Mouse (Mus musculus) lung, embryonic 14.5 days (tissue): ENCODE data around the gene Ttll9. TPM values are rescaled to one million over a fixed set of nuclear protein-coding genes. Genes with fewer than 3 reads are reported as not detected.

Experiments used
- ATAC-seq: fragments of 200-750 bp; cut with Nextera tagmentation; 2 replicates; pipeline ENCODE4 v1.8.0; 2017; ENCODE audit warnings: mild to moderate bottlenecking, moderate TSS enrichment, moderate library complexity; ENCODE audit not compliant: insufficient read depth
- DNase-seq: peaks from one replicate; pipeline ENCODE4 v3.0.0-alpha.2; 2015
- H3K27ac ChIP-seq: fragments of 300-500 bp; sonication (generic); 2 replicates; pipeline ENCODE4 v1.5.1; 2014; ENCODE audit warnings: low read depth, mild to moderate bottlenecking, moderate library complexity
- H3K27me3 ChIP-seq: fragments of 300-500 bp; sonication (generic); 2 replicates; pipeline ENCODE4 v1.6.1; 2014; ENCODE audit warnings: low read length, control low read depth; ENCODE audit not compliant: insufficient read depth
- H3K36me3 ChIP-seq: fragments of 300-500 bp; sonication (generic); 2 replicates; pipeline ENCODE4 v1.6.1; 2014; ENCODE audit warnings: control low read depth; ENCODE audit not compliant: insufficient read depth
- H3K4me1 ChIP-seq: fragments of 300-500 bp; sonication (generic); 2 replicates; pipeline ENCODE4 v1.6.1; 2014; ENCODE audit warnings: antibody characterized with exemption, control low read depth; ENCODE audit not compliant: insufficient read depth
- H3K4me2 ChIP-seq: fragments of 300-500 bp; sonication (generic); 2 replicates; pipeline ENCODE4 v1.6.1; 2014; ENCODE audit warnings: mild to moderate bottlenecking
- H3K4me3 ChIP-seq: fragments of 300-500 bp; sonication (generic); 2 replicates; pipeline ENCODE4 v1.5.1; 2014; ENCODE audit warnings: low read depth, low read length
- H3K9ac ChIP-seq: fragments of 300-500 bp; sonication (generic); 2 replicates; pipeline ENCODE4 v1.6.1; 2014
- H3K9me3 ChIP-seq: fragments of 300-500 bp; sonication (generic); 2 replicates; pipeline ENCODE4 v1.6.1; 2016; ENCODE audit warnings: low read depth, low read length, control low read depth
- CTCF ChIP-seq: IDR thresholded peaks from 2 replicates; pipeline ENCODE4 v1.5.1; 2016; ENCODE audit warnings: antibody characterized with exemption, low read depth
- WGBS: fragments of 180-500 bp; shearing (Covaris S2); extraction: QIAGEN DNeasy Blood & Tissue Kit; methylation state at CpG from one replicate; pipeline ENCODE4 v1.1.7; 2014; 5-methylcytosine and 5-hydroxymethylcytosine counted together
- polyA plus RNA-seq: library from polyadenylated mRNA; unstranded; fragments of >200 nt; fragmentation: Nextera tagmentation; extraction: Ambion mirVana; gene quantifications from 2 replicates; pipeline ENCODE4 v1.2.1, GENCODE M21; 2014

Gene Ttll9
- polyA plus RNA-seq, 1 experiment from 2014 or later = 0.59 TPM

- Histone ChIP-seq H3K27ac (no peak overlapping the region), H3K4me2 (no peak overlapping the region), H3K4me3 (no peak overlapping the region), H3K36me3 (no peaks in the 10 kb centered on the region), H3K4me1 (no peaks in the 10 kb centered on the region), H3K9me3 (no peaks in the 10 kb centered on the region), H3K27me3 (peaks cover 31% of the 10 kb centered on the region), H3K9ac (no peak overlapping the region)
- DNase-seq (no peak), ATAC-seq (no peak)
- WGBS = 70% methylated on average over 9 of the region's 9 CpGs
- TF ChIP-seq CTCF = no peak
Measured at GRCm38 (mm10) chr2:153051537-153051936, 89.3 kb downstream of the Ttll9 start.

GRCm38 (mm10) chr2:153052700-153053351 is 90.5 kb downstream of the Ttll9 start:
- H3K27me3 ChIP-seq = peaks cover 31% of the 10 kb centered on the region
- H3K4me3 ChIP-seq = no peak overlapping the region
- DNase-seq (peak; percentile 34), ATAC-seq (no peak)
- H3K36me3 ChIP-seq = no peaks in the 10 kb centered on the region
- no peak overlapping the region for H3K9ac ChIP-seq
- H3K4me2 ChIP-seq = no peak overlapping the region
- no peak overlapping the region for H3K27ac ChIP-seq
- WGBS = 11% methylated on average over 30 of the region's 30 CpGs
- H3K9me3 ChIP-seq = no peaks in the 10 kb centered on the region
- H3K4me1 ChIP-seq = no peaks in the 10 kb centered on the region
- TF ChIP-seq CTCF = no peak; the same call in 1 of the 2 replicates

DNA sequence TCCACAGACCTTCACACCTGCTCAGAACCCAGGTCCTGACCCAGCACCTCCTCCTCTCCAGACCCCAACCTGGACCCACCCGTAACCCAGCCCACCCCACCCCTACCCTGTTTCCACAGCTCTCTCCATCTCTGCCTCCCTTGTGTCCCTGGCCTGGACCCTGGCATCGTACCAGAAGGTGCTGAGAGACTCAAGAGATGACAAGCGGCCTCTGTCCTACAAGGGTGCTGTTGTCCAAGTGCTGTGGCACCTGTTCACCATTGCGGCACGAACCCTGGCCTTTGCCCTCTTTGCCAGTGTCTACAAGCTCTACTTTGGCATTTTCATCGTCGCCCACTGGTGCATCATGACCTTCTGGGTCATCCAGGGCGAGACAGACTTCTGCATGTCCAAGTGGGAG is 91.6 kb downstream of the Ttll9 start:
- 83% methylated on average over 8 of the region's 8 CpGs for WGBS
- no peak overlapping the region for H3K4me2 ChIP-seq
- DNase-seq (no peak), ATAC-seq (no peak)
- TF ChIP-seq CTCF = no peak
- H3K27ac ChIP-seq = no peak overlapping the region
- H3K36me3 ChIP-seq = no peaks in the 10 kb centered on the region
- H3K27me3 ChIP-seq = peaks cover 31% of the 10 kb centered on the region
- no peak overlapping the region for H3K9ac ChIP-seq
- H3K4me3 ChIP-seq = no peak overlapping the region
- no peaks in the 10 kb centered on the region for H3K9me3 ChIP-seq
- H3K4me1 ChIP-seq = no peaks in the 10 kb centered on the region

DNA sequence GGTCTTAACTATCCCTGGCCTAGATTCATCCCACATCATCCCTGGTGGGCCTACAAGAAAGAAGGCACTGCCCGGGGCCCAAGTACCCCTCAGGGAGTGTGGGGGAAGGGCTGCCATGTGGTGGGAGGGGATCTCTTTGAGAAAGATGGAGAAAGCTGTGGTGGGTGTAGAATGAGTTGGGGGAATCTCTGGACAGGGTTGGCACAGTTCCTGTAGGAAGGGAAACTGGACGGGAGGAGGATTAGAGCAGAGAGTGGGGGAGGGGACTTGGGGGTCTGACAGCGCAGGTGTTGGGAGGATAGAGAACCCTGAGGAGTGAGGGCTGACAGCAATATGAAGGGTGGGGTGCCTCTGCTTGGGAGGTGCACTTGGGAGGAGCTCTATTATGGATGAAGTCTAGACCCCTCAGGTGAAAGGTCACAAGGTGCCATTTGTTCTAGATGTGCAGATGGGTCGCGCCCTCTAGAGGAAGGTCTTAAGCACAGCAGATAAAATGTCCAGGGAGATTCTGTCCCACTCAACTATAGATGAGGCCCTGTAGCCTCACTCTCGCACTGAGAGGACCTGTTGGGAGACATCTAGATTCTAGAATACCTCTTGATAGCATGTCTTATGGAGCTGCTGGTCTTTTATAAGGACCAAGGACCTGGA is 93.1 kb downstream of the Ttll9 start:
- H3K36me3 ChIP-seq = no peaks in the 10 kb centered on the region
- H3K9me3 ChIP-seq = no peaks in the 10 kb centered on the region
- no peak overlapping the region for H3K9ac ChIP-seq
- DNase-seq = no peak
- H3K4me2 ChIP-seq = no peak overlapping the region
- 48% methylated on average over 6 of the region's 6 CpGs for WGBS
- H3K4me3 ChIP-seq = no peak overlapping the region
- TF ChIP-seq CTCF = 0 out of 2 replicates have a peak, but pooled peaks have one; percentile 5
- H3K27ac ChIP-seq = no peak overlapping the region
- peaks cover 29% of the 10 kb centered on the region for H3K27me3 ChIP-seq
- no peaks in the 10 kb centered on the region for H3K4me1 ChIP-seq
- ATAC-seq = no peak

Other genes with a start within 250 kb of the Ttll9 start
- 122 and 123 TPM in 2 replicates for gene Id1, start 226.2 kb upstream of the Ttll9 start, polyA plus RNA-seq
- 51.4 and 59.6 TPM in 2 replicates for gene Cox4i2, start 208.3 kb upstream of the Ttll9 start, polyA plus RNA-seq
- 102 and 103 TPM in 2 replicates for gene Bcl2l1, start 130.8 kb upstream of the Ttll9 start, polyA plus RNA-seq
- 126 and 128 TPM in 2 replicates for gene Tpx2, start 114.5 kb upstream of the Ttll9 start, polyA plus RNA-seq
- not detected in 2 replicates for gene Mylk2, start 51.1 kb upstream of the Ttll9 start, polyA plus RNA-seq
- gene Foxs1, start 29.3 kb upstream of the Ttll9 start, polyA plus RNA-seq = 3.9 and 4.8 TPM in 2 replicates
- 0.14 TPM in 1 of 2 replicates, not detected in the other for gene Dusp15, start 10.8 kb upstream of the Ttll9 start, polyA plus RNA-seq
- 54.5 and 56.8 TPM in 2 replicates for gene Pdrg1, start 52.9 kb downstream of the Ttll9 start, polyA plus RNA-seq
- not detected in 2 replicates for gene Xkr7, start 69.4 kb downstream of the Ttll9 start, polyA plus RNA-seq
- 5.7 and 6.0 TPM in 2 replicates for gene Ccm2l, start 103.5 kb downstream of the Ttll9 start, polyA plus RNA-seq
- gene Hck, start 146.0 kb downstream of the Ttll9 start, polyA plus RNA-seq = 2.6 and 3.7 TPM in 2 replicates
- 90.2 and 90.9 TPM in 2 replicates for gene Tm9sf4, start 198.8 kb downstream of the Ttll9 start, polyA plus RNA-seq